ENCODE assay signal across 10 mouse cellular contexts in the genomic region with DNA sequence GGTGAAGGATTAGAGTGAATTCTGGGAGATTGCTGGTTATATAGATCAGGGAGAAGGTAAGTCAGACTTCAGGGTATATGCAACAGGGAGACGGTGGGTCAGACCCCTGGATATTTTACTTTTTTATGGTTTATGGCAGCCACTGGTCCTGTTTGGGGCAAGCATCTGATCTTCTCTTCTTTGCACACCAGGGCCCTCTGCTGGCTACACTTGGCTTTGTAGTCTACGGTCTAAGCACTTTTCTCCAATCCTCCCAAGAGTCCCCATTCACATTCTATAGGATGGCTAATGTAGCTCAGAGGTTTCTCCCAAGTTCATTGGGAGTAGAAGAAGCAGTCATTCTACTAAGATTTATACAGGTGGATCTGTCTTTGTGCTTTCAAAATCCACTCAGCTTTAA.
DNase-seq lines count a peak whose midpoint lies in the region; ATAC-seq and TF ChIP-seq lines count a peak whose summit lies in the region.
"Had no signal": no experiment of that assay in that cellular context is flagged by ENCODE, and none has a peak within 500 bp of the region (broad histone marks: within the 10 kb centered on the region; RNA-seq: fewer than 3 reads in every experiment).

No protein-coding gene starts in this region.

- TF ChIP-seq CTCF in midbrain, postnatal 0 days (IDR thresholded peaks at IDR 0.05): peak; percentile 37

- H3K4me3 ChIP-seq in heart, embryonic 11.5 days (ENCODE audit: low read depth, low read length): no peak overlapping the region
- no peak overlapping the region for H3K4me3 ChIP-seq in midbrain, postnatal 0 days (ENCODE audit: low read depth, low read length)
- H3K4me3 ChIP-seq in midbrain, embryonic 16.5 days (ENCODE audit: low read depth, low read length): no peak overlapping the region
- H3K4me3 ChIP-seq: limb, embryonic 15.5 days had no signal

- no peaks in the 10 kb centered on the region for H3K4me1 ChIP-seq in heart, embryonic 11.5 days (ENCODE audit: control insufficient read depth, insufficient read depth, low read length)
- no peaks in the 10 kb centered on the region for H3K4me1 ChIP-seq in midbrain, postnatal 0 days (ENCODE audit: insufficient read depth, low read length)
- H3K4me1 ChIP-seq in midbrain, embryonic 16.5 days (ENCODE audit: control insufficient read depth, insufficient read depth, low read length): no peaks in the 10 kb centered on the region
- H3K4me1 ChIP-seq: limb, embryonic 15.5 days had no signal

- H3K4me2 ChIP-seq in heart, embryonic 11.5 days: no peak overlapping the region
- no peak overlapping the region for H3K4me2 ChIP-seq in midbrain, postnatal 0 days (ENCODE audit: low read depth, low read length, poor library complexity, severe bottlenecking)
- no peak overlapping the region for H3K4me2 ChIP-seq in midbrain, embryonic 16.5 days (ENCODE audit: low read length)
- H3K4me2 ChIP-seq: hindbrain, embryonic 14.5 days; limb, embryonic 15.5 days had no signal

- no peak overlapping the region for H3K9ac ChIP-seq in heart, embryonic 11.5 days (ENCODE audit: low read depth, low read length)
- H3K9ac ChIP-seq in midbrain, postnatal 0 days (replicated peaks; ENCODE audit: low read length, poor library complexity, severe bottlenecking): no peak overlapping the region
- H3K9ac ChIP-seq in midbrain, embryonic 16.5 days (ENCODE audit: low read depth, low read length): no peak overlapping the region
- H3K9ac ChIP-seq: hindbrain, embryonic 14.5 days; limb, embryonic 15.5 days had no signal

- H3K27me3 ChIP-seq in heart, embryonic 11.5 days (ENCODE audit: control insufficient read depth, insufficient read depth, low read length): no peaks in the 10 kb centered on the region
- H3K27me3 ChIP-seq in midbrain, postnatal 0 days (ENCODE audit: insufficient read depth, low read length): no peaks in the 10 kb centered on the region
- no peaks in the 10 kb centered on the region for H3K27me3 ChIP-seq in midbrain, embryonic 16.5 days (ENCODE audit: control insufficient read depth, insufficient read depth, low read depth, low read length)
- H3K27me3 ChIP-seq: limb, embryonic 15.5 days had no signal

- H3K9me3 ChIP-seq in heart, embryonic 11.5 days (replicated peaks; ENCODE audit: control insufficient read depth, low read length): no peaks in the 10 kb centered on the region
- no peaks in the 10 kb centered on the region for H3K9me3 ChIP-seq in midbrain, postnatal 0 days (ENCODE audit: low read length)
- H3K9me3 ChIP-seq in midbrain, embryonic 16.5 days (replicated peaks; ENCODE audit: control insufficient read depth, low read length, poor library complexity, severe bottlenecking): no peaks in the 10 kb centered on the region
- H3K9me3 ChIP-seq: limb, embryonic 15.5 days had no signal

- no peak for ATAC-seq in heart, embryonic 11.5 days (replicated peaks; ENCODE audit: insufficient number of reproducible peaks, low FRiP score, low TSS enrichment)
- no peak for ATAC-seq in midbrain, postnatal 0 days (ENCODE audit: low FRiP score)
- ATAC-seq in midbrain, embryonic 16.5 days: no peak

- DNase-seq in heart, adult 11 months: peak; percentile 88
- DNase-seq in midbrain, postnatal 0 days (ENCODE audit: low spot score): no peak
- DNase-seq in embryo, embryonic 10.5 days (ENCODE audit: low spot score): peak; percentile 27
- peak; percentile 45 for DNase-seq in lung, postnatal 36 days
- DNase-seq in frontal cortex, postnatal 36 days (ENCODE audit: low spot score in 2 of 2): no peak
- DNase-seq in B cell, adult 2 months: no peak

- H3K27ac ChIP-seq in heart, embryonic 11.5 days (ENCODE audit: low read depth, low read length): no peak overlapping the region
- no peak overlapping the region for H3K27ac ChIP-seq in midbrain, postnatal 0 days (ENCODE audit: low read depth, low read length)
- H3K27ac ChIP-seq in midbrain, embryonic 16.5 days (ENCODE audit: low read length): no peak overlapping the region
- H3K27ac ChIP-seq: hindbrain, embryonic 14.5 days; limb, embryonic 15.5 days had no signal

- no peaks in the 10 kb centered on the region for H3K36me3 ChIP-seq in heart, embryonic 11.5 days (ENCODE audit: control insufficient read depth, insufficient read depth, low read length)
- H3K36me3 ChIP-seq in midbrain, postnatal 0 days (ENCODE audit: insufficient read depth, low read length): no peaks in the 10 kb centered on the region
- H3K36me3 ChIP-seq in midbrain, embryonic 16.5 days (ENCODE audit: control insufficient read depth, insufficient read depth, low read length): no peaks in the 10 kb centered on the region
- H3K36me3 ChIP-seq: limb, embryonic 15.5 days had no signal

- 83% methylated on average over 2 of the region's 2 CpGs for WGBS in heart, embryonic 11.5 days (ENCODE audit: insufficient replicate concordance)
- 86% methylated on average over 2 of the region's 2 CpGs for WGBS in midbrain, postnatal 0 days
- 97% methylated on average over 2 of the region's 2 CpGs for whole genome bisulfite sequencing in midbrain, embryonic 16.5 days

Comparison
In these comparisons a context has a peak if more than half of its experiments do, and no peak if none do; other contexts are left out.
1. DNase-seq: peak in heart, adult 11 months (single experiment), embryo, embryonic 10.5 days (single experiment) and lung, postnatal 36 days (single experiment); none in midbrain, postnatal 0 days (single experiment), frontal cortex, postnatal 36 days (0 of 2) and B cell, adult 2 months (0 of 2).